Mouse (Mus musculus) macrophage (primary cell): ENCODE data around the gene Letm1. TPM values are rescaled to one million over a fixed set of nuclear protein-coding genes. Genes with fewer than 3 reads are reported as not detected.

Experiments used
- H3K27ac ChIP-seq: fragments of 350-480 bp; formaldehyde crosslinking; 2 replicates; pipeline ENCODE4 v1.9.0; 2021
- H3K36me3 ChIP-seq: fragments of 350-480 bp; formaldehyde crosslinking; 2 replicates; pipeline ENCODE4 v1.9.0; 2021; ENCODE audit errors: inconsistent target
- H3K4me3 ChIP-seq: fragments of 350-480 bp; formaldehyde crosslinking; 2 replicates; pipeline ENCODE4 v1.9.0; 2021; ENCODE audit errors: inconsistent target
- H3K79me2 ChIP-seq: fragments of 350-480 bp; formaldehyde crosslinking; 2 replicates; pipeline ENCODE4 v1.9.0; 2021; ENCODE audit errors: inconsistent target
- WGBS: methylation state at CpG from one replicate; pipeline ENCODE4 v1.1.7; 2026; ENCODE audit warnings: inconsistent platforms; ENCODE audit not compliant: missing documents; 5-methylcytosine and 5-hydroxymethylcytosine counted together
- polyA plus RNA-seq: library from polyadenylated mRNA; stranded (reverse); fragments of 250-400 nt; gene quantifications from 3 replicates; pipeline ENCODE4 v1.2.4, GENCODE M21; 2018; ENCODE audit warnings: inconsistent platforms

Gene Letm1
- polyA plus RNA-seq, 1 experiment from 2014 or later: 18.0 TPM

- no peaks in the 10 kb centered on the region for H3K79me2 ChIP-seq
- H3K27ac ChIP-seq: no peak overlapping the region
- 83% methylated on average over 9 of the region's 9 CpGs for WGBS
- no peaks in the 10 kb centered on the region for H3K36me3 ChIP-seq
- no peak overlapping the region for H3K4me3 ChIP-seq
Measured at GRCm38 (mm10) chr5:33705612-33706349, 76.8 kb downstream of the Letm1 start.

- Histone ChIP-seq H3K4me3 (no peak overlapping the region), H3K79me2 (no peaks in the 10 kb centered on the region), H3K36me3 (no peaks in the 10 kb centered on the region), H3K27ac (no peak overlapping the region)
- WGBS: 89% methylated on average over 11 of the region's 11 CpGs
Measured at GRCm38 (mm10) chr5:33704945-33705611, 77.5 kb downstream of the Letm1 start.

DNA sequence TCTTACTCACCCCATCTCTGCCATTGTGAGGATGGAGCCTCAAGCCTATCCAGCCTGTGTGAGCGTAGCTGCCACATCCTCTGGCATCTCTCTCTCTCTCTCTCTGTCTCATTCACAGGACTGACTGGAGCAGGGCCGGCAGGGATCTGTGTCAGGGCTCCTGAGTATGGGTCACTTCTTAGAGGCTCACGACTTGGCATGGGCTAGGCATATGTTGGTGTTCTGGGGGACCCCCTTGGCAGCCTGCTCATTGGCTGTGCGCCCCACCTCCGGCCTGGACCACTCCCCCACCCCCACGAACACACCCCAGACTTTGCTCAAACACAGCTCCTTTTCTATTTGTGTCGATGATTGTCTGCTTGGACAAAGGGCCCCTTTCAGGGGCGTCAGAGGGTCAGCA is 78.6 kb downstream of the Letm1 start:
- 90% methylated on average over 8 of the region's 8 CpGs for WGBS
- Histone ChIP-seq H3K79me2 (no peaks in the 10 kb centered on the region), H3K27ac (no peak overlapping the region), H3K4me3 (no peak overlapping the region), H3K36me3 (no peaks in the 10 kb centered on the region)

DNA sequence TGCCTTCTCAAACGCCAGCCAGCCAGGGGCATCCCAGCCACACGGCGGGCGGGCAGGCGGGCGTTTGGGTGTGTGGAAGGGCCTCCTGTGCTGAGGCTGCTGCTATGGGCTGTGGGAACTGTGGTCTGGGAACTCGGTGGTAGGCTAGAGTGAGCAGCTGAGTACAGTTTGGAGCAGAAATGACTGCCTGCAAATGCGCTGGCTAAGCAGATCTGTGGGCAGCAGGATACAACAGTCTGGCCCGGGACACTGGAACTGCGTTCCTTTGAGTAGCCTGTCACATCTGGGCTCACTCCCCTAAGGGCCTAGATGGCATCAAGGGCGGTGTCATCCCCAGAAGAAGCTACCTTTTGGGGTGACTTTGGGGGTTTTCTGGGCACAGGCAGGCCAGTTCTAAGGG is 80.8 kb downstream of the Letm1 start:
- 88% methylated on average over 11 of the region's 11 CpGs for WGBS
- no peak overlapping the region for H3K27ac ChIP-seq
- H3K79me2 ChIP-seq: no peaks in the 10 kb centered on the region
- H3K36me3 ChIP-seq: no peaks in the 10 kb centered on the region
- no peak overlapping the region for H3K4me3 ChIP-seq

DNA sequence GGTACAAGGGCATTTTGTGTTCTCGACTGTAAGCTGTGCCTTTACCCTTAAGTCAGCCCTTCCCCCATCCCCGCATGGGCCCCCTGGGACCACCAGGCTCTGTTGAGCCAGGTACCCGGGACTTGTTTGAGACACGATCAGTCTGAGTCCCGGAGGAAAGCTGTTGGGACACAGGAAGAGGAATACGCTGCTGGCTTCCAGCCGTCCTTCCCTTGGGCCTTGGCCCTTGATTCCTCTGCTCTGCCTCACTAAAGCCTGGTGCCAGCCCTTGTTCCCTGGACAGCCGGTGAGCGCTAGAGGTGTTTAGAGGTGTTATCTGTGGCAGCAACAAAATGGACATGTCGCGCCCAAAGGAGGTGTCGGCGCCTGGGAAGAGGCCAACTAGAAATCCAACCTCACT is 82.6 kb downstream of the Letm1 start:
- 95% methylated on average over 12 of the region's 13 CpGs for WGBS
- Histone ChIP-seq H3K27ac (no peak overlapping the region), H3K79me2 (no peaks in the 10 kb centered on the region), H3K36me3 (no peaks in the 10 kb centered on the region), H3K4me3 (no peak overlapping the region)

GRCm38 (mm10) chr5:33698669-33699068 is 83.9 kb downstream of the Letm1 start:
- no peaks in the 10 kb centered on the region for H3K79me2 ChIP-seq
- H3K36me3 ChIP-seq: no peaks in the 10 kb centered on the region
- H3K27ac ChIP-seq: no peak overlapping the region
- 95% methylated on average over 4 of the region's 5 CpGs for WGBS
- no peak overlapping the region for H3K4me3 ChIP-seq

- H3K27ac ChIP-seq: no peak overlapping the region
- WGBS: 65% methylated on average over 12 of the region's 13 CpGs
- no peaks in the 10 kb centered on the region for H3K79me2 ChIP-seq
- H3K36me3 ChIP-seq: no peaks in the 10 kb centered on the region
- no peak overlapping the region for H3K4me3 ChIP-seq
Measured at GRCm38 (mm10) chr5:33697947-33698512, 84.6 kb downstream of the Letm1 start.

GRCm38 (mm10) chr5:33697534-33697933 is 85.1 kb downstream of the Letm1 start:
- Histone ChIP-seq H3K79me2 (no peaks in the 10 kb centered on the region), H3K36me3 (no peaks in the 10 kb centered on the region), H3K27ac (no peak overlapping the region), H3K4me3 (no peak overlapping the region)
- 92% methylated on average over 1 of the region's 1 CpGs for WGBS

DNA sequence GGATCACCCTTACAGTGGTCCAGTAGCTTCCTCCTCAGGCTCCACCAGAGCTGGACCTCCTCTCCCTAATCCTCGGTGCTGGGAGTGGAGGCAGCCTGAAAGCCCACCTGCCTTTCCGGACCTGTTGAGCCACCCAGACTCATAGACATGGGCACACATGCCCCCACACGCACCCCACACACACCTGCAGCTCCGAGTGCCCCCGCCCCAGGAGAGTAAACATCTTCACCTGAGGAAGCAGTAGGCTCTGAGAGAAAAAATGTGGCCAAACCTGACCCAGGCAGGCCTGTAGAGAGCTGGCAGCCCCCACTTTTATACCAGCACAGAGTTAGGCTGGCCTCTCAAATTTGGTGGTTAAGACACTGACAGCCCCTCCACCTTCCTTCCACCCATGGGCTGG is 86.2 kb downstream of the Letm1 start:
- Histone ChIP-seq H3K27ac (no peak overlapping the region), H3K79me2 (no peaks in the 10 kb centered on the region), H3K36me3 (no peaks in the 10 kb centered on the region), H3K4me3 (no peak overlapping the region)
- 90% methylated on average over 5 of the region's 5 CpGs for WGBS

GRCm38 (mm10) chr5:33695718-33696121 is 86.9 kb downstream of the Letm1 start:
- 26% methylated on average over 24 of the region's 24 CpGs for WGBS
- no peaks in the 10 kb centered on the region for H3K36me3 ChIP-seq
- no peak overlapping the region for H3K27ac ChIP-seq
- H3K79me2 ChIP-seq: no peaks in the 10 kb centered on the region
- H3K4me3 ChIP-seq: no peak overlapping the region

DNA sequence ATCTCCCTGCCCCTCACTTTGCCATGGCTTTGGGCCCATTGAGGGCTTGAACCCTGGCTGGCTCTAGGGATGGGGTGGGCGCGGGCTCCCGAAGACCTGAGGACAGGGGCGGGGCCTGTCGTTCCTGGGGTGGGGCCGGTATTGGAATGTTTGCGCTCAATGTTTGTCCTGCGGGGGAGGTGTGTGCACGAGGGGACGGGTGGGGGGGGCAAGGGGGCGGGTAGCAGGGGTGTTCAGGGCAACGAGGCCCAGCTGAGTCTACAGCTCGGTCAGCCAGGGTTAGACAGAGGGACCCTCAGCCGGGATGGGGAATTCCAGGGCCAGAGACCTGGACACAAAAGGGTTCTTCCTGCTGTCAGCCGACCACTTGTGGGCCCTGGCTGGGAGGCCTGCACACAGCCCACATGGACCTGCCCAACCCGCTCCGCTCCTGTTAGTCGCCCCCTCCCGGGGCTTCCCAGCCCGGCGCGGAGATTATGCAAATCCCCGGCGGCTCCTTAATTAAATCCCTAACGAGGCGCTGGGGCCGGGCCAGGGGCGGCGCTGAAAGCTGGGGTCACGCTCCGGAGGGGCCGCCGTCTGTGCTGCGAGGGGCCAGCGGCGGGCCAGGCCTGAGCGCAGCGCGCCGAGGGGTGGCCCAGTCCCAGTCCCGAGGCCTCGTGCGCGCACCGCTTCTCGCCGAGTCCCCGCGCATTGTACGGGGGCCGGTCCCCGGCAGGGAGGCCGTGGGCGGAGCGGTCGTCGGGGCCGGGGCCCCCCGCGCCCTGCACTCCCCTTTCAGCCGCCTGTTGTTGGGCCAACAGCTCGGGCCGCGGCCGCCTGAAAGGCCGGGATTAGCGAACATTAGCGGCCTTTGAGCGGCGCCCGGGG is 87.5 kb downstream of the Letm1 start:
- 17% methylated on average over 65 of the region's 71 CpGs for WGBS
- Histone ChIP-seq H3K4me3 (no peak overlapping the region), H3K36me3 (no peaks in the 10 kb centered on the region), H3K79me2 (no peaks in the 10 kb centered on the region), H3K27ac (no peak overlapping the region)

- 93% methylated on average over 9 of the region's 9 CpGs for WGBS
- Histone ChIP-seq H3K36me3 (no peaks in the 10 kb centered on the region), H3K27ac (no peak overlapping the region), H3K79me2 (no peaks in the 10 kb centered on the region), H3K4me3 (no peak overlapping the region)
Measured at GRCm38 (mm10) chr5:33694461-33694847, 88.2 kb downstream of the Letm1 start.

- H3K27ac ChIP-seq: no peak overlapping the region
- 14% methylated on average over 24 of the region's 24 CpGs for WGBS
- no peak overlapping the region for H3K4me3 ChIP-seq
- no peaks in the 10 kb centered on the region for H3K36me3 ChIP-seq
- no peaks in the 10 kb centered on the region for H3K79me2 ChIP-seq
Measured at GRCm38 (mm10) chr5:33692393-33692792, 90.2 kb downstream of the Letm1 start.

GRCm38 (mm10) chr5:33689852-33690645 is 92.6 kb downstream of the Letm1 start:
- no peak overlapping the region for H3K4me3 ChIP-seq
- no peaks in the 10 kb centered on the region for H3K79me2 ChIP-seq
- no peaks in the 10 kb centered on the region for H3K36me3 ChIP-seq
- 94% methylated on average over 11 of the region's 11 CpGs for WGBS
- no peak overlapping the region for H3K27ac ChIP-seq
